8 mouse cellular contexts compared by ENCODE assay signal in genomic region chr12:76546383-76547276, GRCm38 (mm10). TPM values are rescaled to one million over a fixed set of nuclear protein-coding genes. Genes with fewer than 3 reads are reported as not detected.
A peak's percentile ranks its signal among the peaks of the same experiment; 100 is the strongest.
DNase-seq lines count a peak whose midpoint lies in the region; ATAC-seq and TF ChIP-seq lines count a peak whose summit lies in the region.

No protein-coding gene starts in this region.

- no peak for TF ChIP-seq POLR2A in brain, embryonic 14.5 days (IDR thresholded peaks at IDR 0.05; ENCODE audit: borderline replicate concordance, extremely low read depth, insufficient read depth, insufficient read length, poor library complexity, severe bottlenecking)

- peaks cover 41% of the 10 kb centered on the region for H3K4me1 ChIP-seq in lung, embryonic 14.5 days (ENCODE audit: insufficient read depth)
- H3K4me1 ChIP-seq in forebrain, embryonic 16.5 days (replicated peaks; ENCODE audit: control insufficient read depth, insufficient read depth, low read length), result peaks cover 9% of the 10 kb centered on the region; the same call in 1 of the 2 replicates
- H3K4me1 ChIP-seq in kidney, embryonic 15.5 days, result peaks cover 72% of the 10 kb centered on the region
- peaks cover 59% of the 10 kb centered on the region for H3K4me1 ChIP-seq in liver, postnatal 0 days (ENCODE audit: insufficient read depth)

- 12% methylated on average over 28 of the region's 28 CpGs for WGBS in lung, embryonic 14.5 days
- 7% methylated on average over 28 of the region's 28 CpGs for WGBS in forebrain, embryonic 16.5 days
- WGBS in kidney, embryonic 15.5 days, result 13% methylated on average over 28 of the region's 28 CpGs
- WGBS in liver, postnatal 0 days (ENCODE audit: insufficient replicate concordance), result 33% methylated on average over 28 of the region's 28 CpGs

- 0 out of 2 replicates have a peak, but pooled peaks have one; percentile 6 for ATAC-seq in lung, embryonic 14.5 days (ENCODE audit: insufficient read depth)
- ATAC-seq in forebrain, embryonic 16.5 days, result peak; percentile 76
- ATAC-seq in kidney, embryonic 15.5 days (replicated peaks; ENCODE audit: low FRiP score), result 0 out of 2 replicates have a peak, but pooled peaks have one; percentile 29
- ATAC-seq in liver, postnatal 0 days, result peak; percentile 33; the same call in 1 of the 2 replicates

- no peak for TF ChIP-seq CTCF in lung, embryonic 14.5 days (IDR thresholded peaks at IDR 0.05; ENCODE audit: low read depth)
- TF ChIP-seq CTCF in brain, embryonic 14.5 days (IDR thresholded peaks at IDR 0.05; ENCODE audit: borderline replicate concordance, extremely low read depth, insufficient read depth, insufficient read length), result no peak
- TF ChIP-seq CTCF in liver, postnatal 0 days (IDR thresholded peaks at IDR 0.05; ENCODE audit: low read depth), result no peak

- no peaks in the 10 kb centered on the region for H3K9me3 ChIP-seq in lung, embryonic 14.5 days (ENCODE audit: low read depth, low read length)
- no peaks in the 10 kb centered on the region for H3K9me3 ChIP-seq in forebrain, embryonic 16.5 days (ENCODE audit: control insufficient read depth, low read length)
- H3K9me3 ChIP-seq in kidney, embryonic 15.5 days (replicated peaks), result no peaks in the 10 kb centered on the region
- H3K9me3 ChIP-seq in liver, postnatal 0 days (ENCODE audit: low read length), result no peaks in the 10 kb centered on the region

- H3K9ac ChIP-seq in lung, embryonic 14.5 days, result peak overlapping the region; percentile 45
- H3K9ac ChIP-seq in forebrain, embryonic 16.5 days (replicated peaks; ENCODE audit: low read depth, low read length), result no peak overlapping the region
- H3K9ac ChIP-seq in kidney, embryonic 15.5 days, result peak overlapping the region; percentile 21; the same call in 1 of the 2 replicates
- peak overlapping the region; percentile 63 for H3K9ac ChIP-seq in liver, postnatal 0 days (replicated peaks)

- peak overlapping the region; percentile 58 for H3K4me2 ChIP-seq in lung, embryonic 14.5 days
- peak overlapping the region; percentile 35 for H3K4me2 ChIP-seq in forebrain, embryonic 16.5 days (ENCODE audit: low read length)
- peak overlapping the region; percentile 52 for H3K4me2 ChIP-seq in kidney, embryonic 15.5 days
- peak overlapping the region; percentile 64 for H3K4me2 ChIP-seq in liver, postnatal 0 days (ENCODE audit: low read depth, low read length)

- H3K4me3 ChIP-seq in lung, embryonic 14.5 days (ENCODE audit: low read depth, low read length), result peak overlapping the region; percentile 18
- no peak overlapping the region for H3K4me3 ChIP-seq in forebrain, embryonic 16.5 days (replicated peaks; ENCODE audit: low read length)
- H3K4me3 ChIP-seq in kidney, embryonic 15.5 days (replicated peaks), result peak overlapping the region; percentile 23
- peak overlapping the region; percentile 20; the same call in 1 of the 2 replicates for H3K4me3 ChIP-seq in liver, postnatal 0 days (ENCODE audit: low read depth, low read length)

- DNase-seq in lung, embryonic 14.5 days, result peak; percentile 59
- DNase-seq in lung, postnatal 25 days (ENCODE audit: low spot score), result no peak
- DNase-seq in brain, embryonic 14.5 days (ENCODE audit: low read depth), result peak; percentile 73
- peak; percentile 70 for DNase-seq in liver, postnatal 0 days
- no peak for DNase-seq in spleen, adult 18-20 months
- DNase-seq in MN1 (ENCODE audit: low spot score), result no peak

- H3K27me3 ChIP-seq in lung, embryonic 14.5 days (ENCODE audit: insufficient read depth, low read length), result peaks cover 4% of the 10 kb centered on the region; the same call in 1 of the 2 replicates
- H3K27me3 ChIP-seq in forebrain, embryonic 16.5 days (replicated peaks; ENCODE audit: control insufficient read depth, insufficient read depth, low read length), result 0 out of 2 replicates have a peak, but pooled peaks cover 7% of the 10 kb centered on the region
- no peaks in the 10 kb centered on the region for H3K27me3 ChIP-seq in kidney, embryonic 15.5 days
- no peaks in the 10 kb centered on the region for H3K27me3 ChIP-seq in liver, postnatal 0 days (ENCODE audit: insufficient read depth, low read length)

- H3K27ac ChIP-seq in lung, embryonic 14.5 days (ENCODE audit: low read depth), result peak overlapping the region; percentile 94
- no peak overlapping the region for H3K27ac ChIP-seq in forebrain, embryonic 16.5 days (ENCODE audit: low read length)
- H3K27ac ChIP-seq in kidney, embryonic 15.5 days, result peak overlapping the region; percentile 88
- H3K27ac ChIP-seq in liver, postnatal 0 days (ENCODE audit: low read depth), result peak overlapping the region; percentile 89

- TF ChIP-seq EP300 in liver, postnatal 0 days (IDR thresholded peaks at IDR 0.05; ENCODE audit: low read depth), result no peak

- no peaks in the 10 kb centered on the region for H3K36me3 ChIP-seq in lung, embryonic 14.5 days (ENCODE audit: insufficient read depth)
- H3K36me3 ChIP-seq in forebrain, embryonic 16.5 days (ENCODE audit: control insufficient read depth, insufficient read depth), result no peaks in the 10 kb centered on the region
- no peaks in the 10 kb centered on the region for H3K36me3 ChIP-seq in kidney, embryonic 15.5 days
- peaks cover 4% of the 10 kb centered on the region for H3K36me3 ChIP-seq in liver, postnatal 0 days (replicated peaks; ENCODE audit: insufficient read depth, low read length)

RNA-seq across cellular contexts. Expression of gene Plekhg3, which starts 15.9 kb away (rescaled TPM):
- 9.0 and 9.7 TPM in 2 replicates for polyA plus RNA-seq in lung, embryonic 14.5 days (2014; fragmentation: Nextera tagmentation; extraction: Ambion mirVana)
- polyA plus RNA-seq in brain, embryonic 14.5 days (2012; rRNA removed), result 3.1 and 5.2 TPM in 2 replicates
- 1.0 and 1.3 TPM in 2 replicates for polyA plus RNA-seq in forebrain, embryonic 16.5 days (2015; fragmentation: Nextera tagmentation; extraction: Ambion mirVana)
- polyA plus RNA-seq in kidney, embryonic 15.5 days (2015; fragmentation: Nextera tagmentation; extraction: Ambion mirVana), result 18.2 and 18.8 TPM in 2 replicates
- polyA plus RNA-seq in liver, postnatal 0 days (2015; fragmentation: Nextera tagmentation; extraction: Ambion mirVana), result 3.3 and 3.7 TPM in 2 replicates

Comparison
In these comparisons a context has a peak if more than half of its experiments do, and no peak if none do; other contexts are left out.
1. DNase-seq: peak in lung, embryonic 14.5 days (single experiment), brain, embryonic 14.5 days (single experiment) and liver, postnatal 0 days (single experiment); none in lung, postnatal 25 days (single experiment), spleen, adult 18-20 months (0 of 2) and MN1 (single experiment).
2. ATAC-seq: peak in every context shown above with its lines; median percentile 76 in forebrain, embryonic 16.5 days; 33 in liver, postnatal 0 days; 29 in kidney, embryonic 15.5 days; 6 in lung, embryonic 14.5 days.
3. Peak in every context shown above with its lines, with median percentiles within 50 percentile points of each other: H3K4me2 ChIP-seq.